Mouse (Mus musculus) intestine, embryonic 16.5 days (tissue): ENCODE measurements at regions not wholly inside any gene's neighbourhood (a gene's known extent, or its start where the extent isn't known, plus 50 kb on each side); places are given as distances from the start of the nearest gene placed in this dataset.

Experiments
- ATAC-seq: fragments of 200-750 bp; cut with Nextera tagmentation; 2 replicates; pipeline ENCODE4 v1.8.0; 2017; ENCODE audit warnings: moderate TSS enrichment, moderate library complexity
- H3K27ac ChIP-seq: fragments of 300-500 bp; sonication (generic); 2 replicates; pipeline ENCODE4 v1.5.1; 2014; ENCODE audit warnings: mild to moderate bottlenecking, low read length
- H3K27me3 ChIP-seq: fragments of 300-500 bp; sonication (generic); replicated peaks from 2 replicates; pipeline ENCODE4 v1.6.1; 2014; ENCODE audit warnings: low read length, control low read depth, mixed read lengths; ENCODE audit not compliant: control insufficient read depth, insufficient read depth
- H3K36me3 ChIP-seq: fragments of 300-500 bp; sonication (generic); 2 replicates; pipeline ENCODE4 v1.6.1; 2014; ENCODE audit warnings: low read length, control low read depth; ENCODE audit not compliant: control insufficient read depth, insufficient read depth
- H3K4me1 ChIP-seq: fragments of 300-500 bp; sonication (generic); 2 replicates; pipeline ENCODE4 v1.6.1; 2014; ENCODE audit warnings: low read length, control low read depth, mixed read lengths; ENCODE audit not compliant: control insufficient read depth, insufficient read depth
- H3K4me2 ChIP-seq: fragments of 300-500 bp; sonication (generic); 2 replicates; pipeline ENCODE4 v1.6.1; 2014; ENCODE audit warnings: low read depth, low read length, control low read depth
- H3K4me3 ChIP-seq: fragments of 300-500 bp; sonication (generic); 2 replicates; pipeline ENCODE4 v1.5.1; 2014; ENCODE audit warnings: mild to moderate bottlenecking, low read length
- H3K9ac ChIP-seq: fragments of 300-500 bp; sonication (generic); 2 replicates; pipeline ENCODE4 v1.6.1; 2014; ENCODE audit warnings: low read depth, low read length
- H3K9me3 ChIP-seq: fragments of 300-500 bp; sonication (generic); 2 replicates; pipeline ENCODE4 v1.6.1; 2016; ENCODE audit warnings: low read length, control low read depth; ENCODE audit not compliant: control insufficient read depth
- WGBS: fragments of 180-500 bp; shearing (Covaris S2); extraction: QIAGEN DNeasy Blood & Tissue Kit; methylation state at CpG from one replicate; pipeline ENCODE4 v1.1.7; 2014; 5-methylcytosine and 5-hydroxymethylcytosine counted together

DNA sequence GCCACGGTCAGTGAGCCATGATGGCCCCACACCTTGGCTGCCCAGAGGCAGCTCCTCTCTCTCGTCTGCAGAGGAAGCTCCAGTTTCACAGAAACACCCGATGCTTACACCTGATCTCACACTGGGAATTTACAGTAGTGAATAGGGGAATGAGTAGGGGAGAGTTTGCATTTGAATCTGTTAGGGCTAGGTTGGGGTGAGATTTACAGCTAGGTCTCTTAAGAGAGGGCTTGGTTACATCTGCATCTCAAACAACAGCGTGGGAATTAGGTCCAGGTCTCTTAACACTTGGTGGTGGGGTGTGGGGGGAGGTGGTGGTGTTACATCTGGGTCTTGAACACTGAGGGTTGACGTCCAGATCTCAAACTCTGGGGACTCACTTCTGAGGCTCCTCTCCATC is 119.3 kb downstream of the Rpl14 start:
- Histone ChIP-seq H3K27me3 (no peaks in the 10 kb centered on the region), H3K4me1 (peaks cover 26% of the 10 kb centered on the region), H3K27ac (peak overlapping the region; percentile 91), H3K9me3 (no peaks in the 10 kb centered on the region), H3K36me3 (no peaks in the 10 kb centered on the region), H3K4me2 (no peak overlapping the region), H3K4me3 (no peak overlapping the region), H3K9ac (no peak overlapping the region)
- WGBS: 39% methylated on average over 5 of the region's 5 CpGs
- no peak for ATAC-seq

DNA sequence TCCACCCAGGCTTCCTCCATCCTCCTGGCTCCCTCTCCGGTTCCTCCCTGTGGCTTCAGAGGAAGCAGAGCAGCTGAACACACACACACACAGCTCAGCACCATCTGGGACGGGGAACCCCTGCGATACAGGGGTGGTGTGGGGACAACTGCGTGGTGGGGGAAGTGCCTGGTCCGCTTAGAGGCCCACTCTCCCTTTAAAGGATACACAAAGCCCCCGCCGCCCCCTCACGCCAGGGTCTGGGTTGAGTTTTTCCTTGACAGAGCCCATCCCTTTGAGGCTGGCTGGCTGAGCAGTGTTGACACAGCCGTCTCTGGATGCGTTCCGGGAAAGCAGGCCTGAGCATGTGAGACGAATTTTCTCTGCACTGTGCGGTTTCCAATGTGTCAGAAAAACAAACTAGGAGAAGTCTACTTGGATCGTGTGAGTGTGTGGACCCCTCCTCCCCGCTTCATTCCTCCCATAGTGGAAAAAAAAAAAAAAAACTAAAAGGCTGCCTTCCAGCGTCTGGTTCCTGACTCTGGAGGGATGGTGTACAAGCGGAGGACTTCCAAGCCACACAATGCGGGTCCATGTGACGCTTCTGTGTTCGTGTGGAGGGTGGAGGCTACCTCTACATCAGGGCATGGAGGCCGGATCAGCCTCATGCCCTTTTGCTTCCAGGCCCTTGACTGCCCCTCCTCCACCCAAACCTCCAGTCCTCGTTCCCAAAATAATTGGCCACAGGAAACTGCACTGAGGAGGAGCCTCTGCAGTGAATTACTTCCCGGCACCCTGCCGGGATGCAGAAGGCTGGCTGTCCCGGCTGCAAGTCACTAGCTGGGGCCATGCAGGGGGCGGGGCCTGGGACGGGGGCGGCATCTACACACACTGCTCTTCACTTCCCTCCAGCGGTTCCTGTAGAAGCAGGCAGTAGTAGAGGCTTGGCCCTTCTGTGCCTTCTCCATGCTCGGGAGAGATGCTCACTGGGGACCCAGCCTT is 120.0 kb downstream of the Rpl14 start:
- Histone ChIP-seq H3K4me2 (peak overlapping the region; percentile 52), H3K27me3 (no peaks in the 10 kb centered on the region), H3K4me3 (peak overlapping the region; percentile 6), H3K4me1 (peaks cover 26% of the 10 kb centered on the region), H3K9ac (peak overlapping the region; percentile 46; the same call in 1 of the 2 replicates), H3K9me3 (no peaks in the 10 kb centered on the region), H3K27ac (peak overlapping the region; percentile 91), H3K36me3 (no peaks in the 10 kb centered on the region)
- 6% methylated on average over 30 of the region's 30 CpGs for WGBS
- peak; percentile 93 for ATAC-seq

DNA sequence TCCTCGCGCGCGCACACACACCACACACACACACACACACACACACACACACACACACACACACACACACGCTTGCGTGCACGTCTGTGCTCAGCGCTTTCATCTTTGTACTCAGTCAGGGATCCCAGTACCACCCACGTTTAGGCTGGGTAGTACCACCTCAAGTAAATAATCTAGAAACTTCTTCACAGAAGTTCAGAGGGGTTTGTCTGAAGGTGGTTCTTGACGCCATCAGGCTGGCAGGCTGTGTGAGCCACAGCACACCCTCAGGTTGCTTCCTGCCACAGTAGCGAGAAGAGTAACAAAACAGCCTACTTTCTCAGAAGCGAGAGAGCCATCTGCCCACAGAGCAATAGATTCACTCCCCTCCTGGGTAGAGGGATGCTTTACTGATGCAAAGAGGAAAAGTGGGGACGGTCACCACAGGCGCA is 120.7 kb downstream of the Rpl14 start:
- Histone ChIP-seq H3K4me3 (no peak overlapping the region; the same call in 1 of the 2 replicates), H3K36me3 (no peaks in the 10 kb centered on the region), H3K9me3 (no peaks in the 10 kb centered on the region), H3K9ac (peak overlapping the region; percentile 46; the same call in 1 of the 2 replicates), H3K4me1 (peaks cover 26% of the 10 kb centered on the region), H3K27me3 (no peaks in the 10 kb centered on the region), H3K4me2 (peak overlapping the region; percentile 52), H3K27ac (peak overlapping the region; percentile 91)
- ATAC-seq: peak; percentile 10
- 18% methylated on average over 14 of the region's 14 CpGs for WGBS

DNA sequence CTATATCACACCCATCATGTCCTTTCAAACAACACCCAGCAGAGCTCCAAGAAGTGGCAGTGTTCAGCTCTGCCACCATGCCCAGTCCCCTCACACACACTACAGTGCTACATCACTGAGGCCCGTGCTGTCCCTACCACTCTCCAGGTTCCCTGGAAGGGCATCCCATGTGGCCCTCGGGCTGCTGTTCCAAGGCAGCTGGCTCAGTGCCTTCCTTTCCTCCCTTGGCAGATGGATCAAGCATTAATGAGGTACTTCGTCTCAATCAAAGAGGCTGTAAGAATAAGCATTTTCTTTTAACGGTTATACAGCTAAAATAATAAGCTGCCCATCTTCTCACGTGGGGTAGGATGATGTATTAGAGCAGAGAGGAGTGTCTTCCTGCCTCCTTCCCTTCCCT is 123.2 kb downstream of the Rpl14 start:
- Histone ChIP-seq H3K27ac (no peak overlapping the region), H3K36me3 (no peaks in the 10 kb centered on the region), H3K27me3 (no peaks in the 10 kb centered on the region), H3K9ac (no peak overlapping the region), H3K4me3 (no peak overlapping the region), H3K9me3 (no peaks in the 10 kb centered on the region), H3K4me2 (no peak overlapping the region), H3K4me1 (peaks cover 26% of the 10 kb centered on the region)
- ATAC-seq: no peak
- 63% methylated on average over 5 of the region's 5 CpGs for WGBS

DNA sequence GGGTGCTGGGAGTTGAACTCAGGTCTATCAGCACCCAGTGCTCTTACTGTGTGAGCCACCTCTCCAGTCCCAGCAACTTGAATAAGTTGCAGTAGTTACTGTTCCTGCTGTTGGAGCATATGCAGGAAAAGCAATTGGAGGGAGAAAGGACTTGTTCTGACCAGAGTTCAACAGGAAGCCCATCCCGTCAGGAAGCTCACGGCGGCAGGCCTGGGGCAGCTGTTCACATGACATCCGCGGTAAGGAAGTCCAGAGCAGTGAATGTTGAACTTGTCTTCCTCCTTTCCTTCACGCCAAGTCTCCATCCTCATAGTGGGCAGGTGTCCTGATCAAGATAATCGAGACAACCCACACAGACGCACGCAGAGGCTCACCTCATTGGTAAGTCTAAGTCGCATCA is 124.7 kb downstream of the Rpl14 start:
- H3K27me3 ChIP-seq: no peaks in the 10 kb centered on the region
- WGBS: 83% methylated on average over 10 of the region's 10 CpGs
- peaks cover 12% of the 10 kb centered on the region for H3K4me1 ChIP-seq
- ATAC-seq: no peak
- no peaks in the 10 kb centered on the region for H3K36me3 ChIP-seq
- no peak overlapping the region for H3K4me3 ChIP-seq
- H3K9me3 ChIP-seq: no peaks in the 10 kb centered on the region
- H3K27ac ChIP-seq: no peak overlapping the region
- H3K4me2 ChIP-seq: no peak overlapping the region
- no peak overlapping the region for H3K9ac ChIP-seq

DNA sequence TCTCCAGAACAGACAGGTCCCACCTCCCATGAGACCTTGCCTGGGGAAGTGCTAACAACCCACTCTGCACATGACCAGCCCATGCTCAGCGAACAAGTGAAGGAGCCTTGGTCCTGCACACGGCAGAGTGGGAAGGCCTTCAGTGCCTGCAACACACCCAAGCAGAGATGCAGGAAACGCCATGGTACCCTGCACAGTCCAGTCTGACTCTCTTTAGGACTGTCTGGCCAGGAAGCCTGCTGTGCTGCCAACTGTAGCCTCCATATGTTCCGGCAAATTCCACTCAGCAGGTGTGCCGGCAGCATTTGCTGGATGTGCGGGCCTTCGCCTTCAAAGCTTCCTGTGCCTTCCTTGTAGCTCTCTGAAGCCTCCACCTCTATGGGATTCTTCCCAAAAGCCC is 126.5 kb downstream of the Rpl14 start:
- Histone ChIP-seq H3K9ac (no peak overlapping the region), H3K27ac (no peak overlapping the region), H3K36me3 (no peaks in the 10 kb centered on the region), H3K27me3 (no peaks in the 10 kb centered on the region), H3K4me1 (no peaks in the 10 kb centered on the region), H3K4me2 (no peak overlapping the region), H3K9me3 (no peaks in the 10 kb centered on the region), H3K4me3 (no peak overlapping the region)
- 86% methylated on average over 7 of the region's 7 CpGs for WGBS
- ATAC-seq: no peak

DNA sequence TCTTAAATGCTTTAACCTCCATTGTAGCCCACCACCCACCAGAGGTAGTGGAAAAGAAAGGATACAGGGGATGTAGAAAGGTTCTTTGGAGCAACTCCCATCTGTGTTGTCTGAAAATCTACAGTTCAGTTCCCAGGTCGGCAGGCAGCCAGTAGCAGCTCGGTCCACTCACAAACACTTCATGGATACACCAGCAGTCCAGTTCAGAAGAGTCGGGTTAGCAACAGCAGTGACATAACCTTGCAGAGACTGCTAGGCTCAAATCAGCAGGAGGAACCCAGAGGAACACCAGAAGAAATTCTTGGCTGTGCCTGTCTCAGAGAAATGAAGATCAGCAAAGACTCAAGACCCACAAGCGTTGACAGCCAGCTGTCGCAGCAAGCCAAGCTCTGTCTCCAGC is 128.5 kb downstream of the Rpl14 start:
- no peak overlapping the region for H3K4me2 ChIP-seq
- no peak for ATAC-seq

DNA sequence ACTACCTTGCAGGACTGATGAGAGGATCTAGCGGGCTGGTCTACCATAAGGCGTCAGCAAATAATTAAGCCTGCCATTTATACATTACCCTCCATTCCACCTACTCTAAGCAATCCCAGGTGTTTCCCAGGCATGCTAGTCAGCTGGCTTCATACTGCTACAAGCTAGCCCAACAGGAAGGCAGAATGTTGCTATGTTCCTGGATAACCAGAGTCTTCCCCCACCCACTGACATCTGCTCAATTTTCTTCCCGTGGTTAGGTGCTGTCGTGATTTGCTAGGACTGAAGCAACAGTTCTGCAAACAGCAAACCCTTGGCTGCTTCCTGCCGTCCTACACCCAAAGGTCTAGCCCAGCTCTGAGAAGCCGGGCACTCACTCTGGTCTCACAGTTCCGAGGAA is 131.6 kb downstream of the Rpl14 start:
- no peak for ATAC-seq
- H3K4me2 ChIP-seq: no peak overlapping the region
- no peaks in the 10 kb centered on the region for H3K4me1 ChIP-seq
- H3K27me3 ChIP-seq: no peaks in the 10 kb centered on the region
- 70% methylated on average over 7 of the region's 7 CpGs for WGBS
- no peak overlapping the region for H3K4me3 ChIP-seq
- H3K36me3 ChIP-seq: no peaks in the 10 kb centered on the region
- no peak overlapping the region for H3K27ac ChIP-seq
- H3K9ac ChIP-seq: no peak overlapping the region
- no peaks in the 10 kb centered on the region for H3K9me3 ChIP-seq

More for the DNA sequence above, 128.5 kb downstream of the Rpl14 start:
- no peaks in the 10 kb centered on the region for H3K36me3 ChIP-seq
- no peaks in the 10 kb centered on the region for H3K4me1 ChIP-seq
- WGBS: 82% methylated on average over 5 of the region's 5 CpGs
- no peaks in the 10 kb centered on the region for H3K27me3 ChIP-seq
- H3K9ac ChIP-seq: no peak overlapping the region
- no peaks in the 10 kb centered on the region for H3K9me3 ChIP-seq
- H3K4me3 ChIP-seq: no peak overlapping the region
- no peak overlapping the region for H3K27ac ChIP-seq

DNA sequence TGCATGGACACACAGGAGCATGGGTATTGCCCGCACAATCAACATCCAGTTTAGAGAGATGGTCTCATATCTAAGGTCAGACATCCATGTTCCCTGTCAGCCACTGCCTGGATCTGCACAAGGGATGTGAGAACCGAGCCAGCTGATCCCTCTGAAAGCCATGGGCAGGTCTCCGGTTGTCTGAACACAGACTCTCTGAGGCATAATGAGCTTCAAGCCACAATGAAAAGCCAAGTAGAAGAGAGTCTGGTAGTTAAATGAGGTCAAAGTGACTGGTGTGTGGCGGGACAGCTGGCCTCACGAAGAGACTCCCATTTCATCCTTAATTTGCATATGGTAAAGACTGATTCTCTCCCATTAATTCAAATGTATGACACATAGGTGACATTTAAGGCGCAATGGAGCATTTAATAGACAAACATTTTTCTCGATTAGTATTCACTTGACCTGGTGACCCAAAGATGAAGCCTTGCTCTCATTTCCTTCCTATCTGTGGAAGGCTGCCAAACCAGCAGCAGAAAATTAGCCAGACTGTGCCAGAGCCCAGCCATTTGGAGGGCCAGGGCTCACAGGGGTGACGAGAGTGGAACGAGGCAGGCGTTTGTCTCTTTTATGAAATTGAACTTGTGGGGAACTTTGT is 132.2 kb downstream of the Rpl14 start:
- Histone ChIP-seq H3K36me3 (no peaks in the 10 kb centered on the region), H3K4me2 (no peak overlapping the region), H3K9me3 (no peaks in the 10 kb centered on the region), H3K27me3 (no peaks in the 10 kb centered on the region), H3K4me3 (no peak overlapping the region), H3K27ac (no peak overlapping the region), H3K4me1 (peaks cover 2% of the 10 kb centered on the region; the same call in 1 of the 2 replicates), H3K9ac (no peak overlapping the region)
- ATAC-seq: no peak
- 66% methylated on average over 10 of the region's 10 CpGs for WGBS
